Mouse (Mus musculus) layer of hippocampus, postnatal 14 days (tissue): ENCODE measurements at regions not wholly inside any gene's neighbourhood (a gene's known extent, or its start where the extent isn't known, plus 50 kb on each side); places are given as distances from the start of the nearest gene placed in this dataset.

Source experiments
- DNase-seq, 2 experiments: peaks; one replicate each; pipeline ENCODE4 v3.0.0; 2021 to 2022; ENCODE audit warnings: low spot score in 2 of 2, mixed read lengths in 1 of 2

DNA sequence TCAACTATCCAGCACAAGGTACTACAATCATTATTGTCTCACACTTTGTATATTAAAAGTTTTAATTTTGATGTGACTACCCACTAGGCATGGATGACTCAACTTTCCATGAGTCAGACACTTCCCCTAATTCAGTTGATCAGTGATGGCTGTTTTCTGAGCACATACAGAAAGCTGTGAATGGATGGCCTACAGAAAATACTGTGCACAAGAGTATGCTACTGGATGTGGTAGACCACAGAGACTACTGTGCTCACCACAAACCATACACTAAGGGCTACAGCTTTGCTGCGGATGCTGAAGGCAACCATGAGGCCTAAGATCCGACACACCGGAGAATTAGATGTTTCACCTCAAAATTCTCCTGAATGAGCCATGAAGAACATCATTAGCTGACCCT lies 174.4 kb upstream of the March1 start:
- DNase-seq = no peak

DNA sequence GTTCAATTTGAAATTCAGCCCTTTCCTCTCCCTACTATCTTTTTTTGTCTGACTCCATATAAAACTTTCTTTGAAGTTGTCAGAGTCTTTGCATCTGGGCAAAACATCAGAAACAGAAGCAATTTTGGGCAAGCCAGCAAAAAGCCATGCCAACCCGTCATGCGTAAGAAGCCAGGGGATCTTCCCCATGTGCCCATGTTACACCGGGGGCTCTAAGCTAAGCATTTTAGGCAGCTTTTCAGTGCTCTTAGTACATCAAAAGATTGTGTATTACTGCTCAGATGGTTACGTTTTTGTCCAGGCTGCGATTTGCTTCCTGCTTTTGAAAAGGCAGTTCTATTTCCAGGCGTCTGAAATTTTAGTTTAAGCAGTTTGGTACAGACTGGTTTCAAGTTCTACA lies 196.8 kb upstream of the March1 start:
- no peak for DNase-seq

DNA sequence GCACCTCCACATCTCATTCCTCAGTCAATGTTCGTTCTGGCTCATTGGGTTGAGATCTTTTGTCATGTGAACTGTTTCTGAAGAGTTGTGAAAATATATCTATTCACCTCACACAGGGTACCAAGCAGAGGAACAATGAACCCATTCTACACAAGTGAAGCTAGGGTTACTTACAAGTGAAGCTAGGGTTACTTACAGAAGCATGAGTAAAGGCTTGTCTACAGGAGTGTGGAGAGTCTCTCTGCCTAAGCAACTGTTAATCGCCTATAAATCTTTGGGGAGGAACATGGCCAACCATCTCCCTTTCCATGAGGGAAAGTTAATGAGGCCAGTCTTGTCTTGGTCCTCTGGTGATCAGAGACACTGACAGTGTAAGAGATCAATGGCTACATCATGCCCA lies 199.8 kb upstream of the March1 start:
- DNase-seq = no peak

DNA sequence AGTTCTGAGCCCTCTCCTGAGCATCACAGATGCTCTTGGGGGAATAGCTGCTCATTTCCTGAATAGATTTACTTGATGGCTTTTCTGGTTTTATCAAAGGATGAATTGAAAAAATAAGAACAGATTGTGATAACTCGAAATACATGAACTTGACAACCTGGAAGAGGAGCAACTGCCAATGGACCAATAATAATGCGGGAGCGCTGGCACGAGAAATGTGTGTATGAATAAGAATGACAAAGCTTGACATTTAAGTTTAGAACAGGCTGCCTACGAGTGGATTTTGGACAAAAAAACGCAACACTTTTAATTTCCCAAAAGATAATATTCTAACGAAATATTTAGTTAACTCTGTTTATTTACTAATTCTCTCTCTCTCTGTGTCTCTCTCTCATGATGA lies 203.5 kb upstream of the March1 start:
- DNase-seq = peak; percentile 8 to 75

DNA sequence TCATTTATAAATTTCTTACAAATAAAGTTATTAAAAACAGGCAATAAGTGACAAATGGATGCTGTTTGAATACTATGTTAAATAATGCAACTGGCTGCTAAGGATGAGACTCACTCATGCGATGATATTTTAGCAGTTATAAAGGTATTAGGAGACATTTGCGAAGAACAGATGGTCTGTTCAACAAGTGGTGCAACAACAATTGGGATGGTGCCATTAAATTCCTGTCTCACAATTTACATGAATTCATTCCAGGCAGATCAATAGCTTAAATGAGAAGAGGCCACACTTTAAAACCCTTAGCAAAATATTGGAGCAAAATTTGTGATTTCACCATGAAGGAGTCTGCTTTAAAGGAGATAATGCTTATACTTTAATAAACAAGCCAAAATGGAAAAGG lies 205.4 kb upstream of the March1 start:
- DNase-seq = peak in 1 of 2 experiments; percentile 67

DNA sequence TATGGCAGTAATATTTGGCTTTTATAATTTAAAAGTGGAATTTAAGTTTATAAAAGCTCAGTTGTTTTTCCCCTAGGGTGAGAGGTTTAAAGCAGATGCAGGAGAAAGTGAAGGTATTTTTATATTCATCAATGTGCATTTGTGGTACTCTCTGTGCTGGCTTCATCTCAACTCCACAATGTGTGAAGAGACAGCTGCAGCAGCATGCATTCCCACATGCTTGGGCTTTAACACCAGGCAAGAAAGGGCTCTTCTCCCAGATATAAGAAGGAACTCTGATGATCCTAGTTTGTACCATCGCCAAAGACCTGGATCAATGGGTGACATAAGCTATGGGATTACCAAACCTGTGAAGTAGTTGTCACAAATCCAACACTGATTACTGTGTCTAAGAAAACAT lies 221.9 kb upstream of the March1 start:
- peak in 1 of 2 experiments; percentile 34 for DNase-seq

DNA sequence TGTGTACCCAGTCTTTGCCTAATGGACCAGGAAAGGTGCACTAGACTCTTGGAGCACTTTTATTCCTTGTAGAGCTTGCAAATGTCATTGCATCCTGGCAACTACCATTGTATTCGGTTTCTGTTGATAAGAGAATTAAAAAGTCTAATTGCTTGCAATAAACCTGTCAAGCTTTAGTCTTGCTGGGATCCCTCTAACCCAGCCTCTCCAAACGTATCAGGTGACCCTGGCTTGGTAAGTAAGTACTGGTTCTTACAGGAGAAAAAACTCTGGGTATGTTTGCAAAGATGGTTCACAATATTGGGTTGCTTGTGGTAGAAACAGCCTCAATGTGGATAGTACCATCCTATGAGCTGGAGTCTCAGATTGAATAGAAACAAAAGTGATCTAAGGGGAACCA lies 226.6 kb upstream of the BC030870 start:
- no peak for DNase-seq

DNA sequence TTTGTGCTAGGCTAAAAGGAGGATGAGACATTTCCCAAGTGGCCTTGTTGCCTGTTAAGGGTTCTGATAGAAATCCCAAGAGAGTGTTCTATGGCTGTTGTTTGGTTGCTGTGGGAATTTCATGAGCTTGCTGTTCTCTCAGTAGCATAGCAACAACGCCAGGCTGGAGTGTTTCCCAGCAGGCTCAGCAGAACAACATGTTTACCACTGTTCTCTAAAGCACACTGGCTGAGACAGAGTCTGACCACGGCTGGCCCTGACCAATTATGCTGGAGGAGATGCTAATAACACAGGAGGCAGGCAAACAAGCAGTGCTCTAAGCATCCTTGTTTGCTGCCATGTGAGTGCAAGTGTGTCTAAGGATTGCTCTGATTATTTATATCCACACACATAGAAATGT lies 220.0 kb upstream of the BC030870 start:
- DNase-seq = peak; percentile 37 to 69

DNA sequence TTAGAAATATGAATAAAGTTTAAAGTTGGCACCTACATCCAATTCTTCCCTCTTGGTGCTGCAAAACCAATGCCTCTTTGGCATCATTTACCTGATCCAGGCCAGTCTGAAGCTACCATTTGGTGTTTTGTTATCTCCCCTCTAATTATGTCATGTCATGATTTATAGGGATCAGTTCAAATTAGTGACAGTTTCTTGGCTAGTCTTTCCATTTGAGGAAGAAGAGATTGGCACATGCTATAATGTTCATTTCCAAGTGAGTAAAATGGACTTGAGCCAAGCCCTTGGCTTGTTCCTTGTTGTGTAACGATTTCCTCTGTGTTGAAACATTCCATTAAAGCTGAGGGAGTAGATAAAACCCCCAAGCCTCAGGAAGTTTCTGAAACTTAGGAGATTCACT lies 201.8 kb upstream of the BC030870 start:
- DNase-seq = no peak

DNA sequence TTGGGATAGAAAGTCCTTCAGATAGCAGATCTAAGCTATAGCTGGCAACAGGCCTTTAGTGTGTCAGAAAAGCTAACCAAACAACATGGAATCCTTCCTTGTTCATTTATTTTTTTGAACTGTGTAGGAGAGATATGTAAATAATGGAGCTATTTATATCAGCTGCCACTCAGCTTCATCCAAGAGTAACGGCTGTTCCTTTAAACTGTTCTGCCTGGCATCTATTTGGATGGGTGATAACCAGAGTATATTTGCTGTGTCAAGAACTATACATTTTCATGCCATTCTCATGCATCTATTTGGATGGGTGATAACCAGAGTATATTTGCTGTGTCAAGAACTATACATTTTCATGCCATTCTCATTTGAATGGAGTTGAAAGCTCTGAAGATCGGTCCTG lies 159.3 kb upstream of the BC030870 start:
- no peak for DNase-seq

DNA sequence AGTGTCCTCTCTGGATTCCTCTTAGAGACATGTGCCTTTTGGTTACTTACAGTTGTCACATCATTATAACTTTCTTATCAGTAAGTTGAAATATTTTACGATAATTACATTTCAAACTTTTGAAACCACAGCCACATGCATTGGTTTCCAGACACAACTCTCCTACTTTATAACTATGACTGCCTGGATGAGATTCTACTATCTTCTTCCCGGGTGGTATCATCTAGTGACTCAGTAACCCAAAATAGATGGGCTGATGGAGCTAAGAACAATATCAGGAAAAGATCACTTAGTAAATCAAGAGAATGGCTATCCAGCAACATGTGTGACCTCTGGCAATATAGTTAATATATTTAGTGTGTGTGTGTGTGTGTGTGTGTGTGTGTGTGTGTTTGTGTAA lies 151.0 kb upstream of the BC030870 start:
- no peak for DNase-seq
